Mouse (Mus musculus): ENCODE results near the gene Prpf38b. TPM values are rescaled to one million over a fixed set of nuclear protein-coding genes. Genes with fewer than 3 reads are reported as not detected.

Gene Prpf38b
- polyA plus RNA-seq (2015; fragmentation: Illumina TruSeq; extraction: RNeasy Lipid Tissue Mini Kit (QIAGEN cat#74804); ENCODE audit: low read depth, low replicate concordance) = 52.7 TPM

DNA sequence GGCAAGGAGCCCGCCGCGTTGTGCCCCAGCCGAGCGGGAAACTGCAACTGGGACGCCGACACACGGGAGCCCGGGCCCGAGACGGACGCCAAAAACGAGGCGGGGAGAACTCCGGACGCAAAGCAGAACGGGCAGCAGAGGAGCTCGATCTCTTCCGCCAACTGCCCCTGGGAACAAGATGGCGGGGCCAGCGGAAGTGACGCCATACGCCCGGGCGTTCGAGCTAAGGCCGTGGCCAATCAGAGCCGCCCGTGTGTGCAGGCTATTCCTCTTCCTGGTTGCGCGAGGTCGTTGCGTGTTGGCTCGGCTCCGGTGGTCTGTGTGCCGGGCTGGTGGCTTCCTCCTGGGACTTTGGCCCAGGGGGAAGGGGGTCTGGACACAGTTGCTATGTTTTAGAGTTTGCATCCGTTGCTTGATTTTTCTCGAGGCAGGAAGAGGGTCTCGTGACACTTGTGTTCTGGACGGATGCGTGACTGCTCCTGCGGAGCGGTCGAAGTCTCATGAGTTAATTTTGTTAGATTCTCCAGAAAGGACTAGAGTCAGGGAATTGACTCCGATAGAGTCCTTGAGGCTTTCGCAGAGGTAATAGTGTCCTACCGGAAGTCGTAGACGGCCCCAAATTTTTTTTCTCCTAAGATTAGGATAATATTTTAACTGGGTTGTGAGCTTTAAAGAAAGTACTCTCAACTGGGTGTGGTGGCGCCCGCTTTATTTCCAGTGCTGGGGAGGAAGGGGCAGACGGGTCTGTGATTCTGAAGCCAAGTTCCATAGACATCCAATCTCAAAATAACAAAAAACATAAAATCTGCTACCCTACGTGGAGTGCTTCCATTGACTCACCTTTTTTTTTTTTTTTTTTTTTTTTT, at the start of gene Prpf38b:
Gene Prpf38b (minus strand): TSS at position 180 of the 866 bp plus-strand sequence.

DNA sequence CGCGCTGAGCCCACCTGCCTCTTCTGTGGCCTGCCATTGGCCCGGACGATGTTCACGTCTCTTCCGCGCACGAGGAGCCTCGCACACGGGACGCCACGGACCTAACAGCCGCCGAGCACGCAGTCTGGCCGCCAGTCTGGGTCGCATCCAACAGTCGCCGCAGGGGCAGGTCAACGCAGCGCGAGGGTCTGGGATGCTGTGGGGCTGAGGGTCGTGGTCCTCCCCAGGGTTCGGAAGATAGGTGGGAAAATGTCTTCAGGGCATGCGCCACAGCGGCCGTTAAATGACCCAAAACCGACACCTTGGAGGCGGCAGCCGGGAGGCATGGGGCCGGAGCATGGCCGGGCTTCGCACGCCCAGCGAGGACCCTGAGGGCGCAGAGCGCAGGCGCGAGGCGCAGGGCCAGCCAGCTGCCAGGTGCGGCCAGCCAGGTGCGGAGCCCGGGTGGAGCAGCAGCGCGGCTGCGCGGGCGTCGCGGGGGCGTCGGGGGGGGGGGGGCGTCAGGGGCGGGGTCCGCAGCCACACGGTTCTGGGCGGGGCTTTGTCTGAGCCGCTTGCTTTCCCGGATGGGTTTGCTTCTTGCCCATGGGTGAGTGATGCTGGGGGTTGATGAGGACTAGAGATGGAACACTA, 28.6 kb upstream of the Prpf38b start, which contains the start of gene Gm9857:
Gene Gm9857 (minus strand): TSS at position 445 of the 633 bp plus-strand sequence.

DNA sequence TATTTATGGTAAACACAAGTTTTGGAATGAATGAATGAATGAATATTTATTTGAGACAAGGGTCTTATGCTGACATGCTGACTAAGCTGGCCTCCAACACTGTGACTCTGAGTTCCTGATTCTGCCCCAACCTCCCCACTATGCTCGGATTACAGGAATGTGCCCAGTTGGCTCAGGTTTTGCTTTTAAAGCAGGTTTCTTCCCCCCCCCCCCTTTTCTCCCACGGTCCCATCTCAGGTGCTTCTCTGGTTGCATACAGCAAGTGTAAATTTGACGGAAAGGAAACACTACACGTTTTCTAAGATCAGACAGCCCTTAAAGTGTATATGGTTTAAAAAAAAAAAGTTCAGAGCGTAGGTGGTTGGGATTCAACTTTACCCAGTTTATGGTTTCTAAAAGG, 28.0 kb upstream of the Prpf38b start, which contains the start of gene Henmt1:
Gene Henmt1 (plus strand): TSS at position 301 of the 400 bp plus-strand sequence.

DNA sequence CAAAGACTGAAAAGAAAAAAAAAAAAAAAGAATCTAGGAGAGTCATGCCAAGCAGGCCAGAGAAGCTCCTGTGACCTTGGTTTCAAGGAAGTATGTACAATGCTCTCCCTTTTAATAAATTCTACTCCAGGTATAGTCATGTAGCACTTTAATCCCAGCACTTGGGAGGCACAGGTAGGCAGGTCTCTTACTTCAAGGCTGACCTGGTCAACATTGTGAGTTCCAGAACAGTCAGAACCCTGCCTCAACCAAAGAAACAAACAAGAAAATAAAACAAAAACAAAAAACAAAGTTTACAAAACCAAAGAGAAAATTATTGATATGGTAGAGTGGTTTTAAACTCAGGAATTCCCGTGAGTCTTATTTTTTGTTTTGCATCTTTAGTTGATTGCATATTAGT, 21.6 kb downstream of the Prpf38b start, which contains the start of gene Fndc7:
Gene Fndc7 (minus strand): TSS at position 101 of the 400 bp plus-strand sequence.

Other genes with a start within 250 kb of the Prpf38b start
- 9.9 TPM for gene Gpsm2, start 189.4 kb downstream of the Prpf38b start, polyA plus RNA-seq (2015; fragmentation: Illumina TruSeq; extraction: RNeasy Lipid Tissue Mini Kit (QIAGEN cat#74804); ENCODE audit: low read depth, low replicate concordance)
- gene Aknad1, start 172.1 kb downstream of the Prpf38b start, polyA plus RNA-seq (2015; fragmentation: Illumina TruSeq; extraction: RNeasy Lipid Tissue Mini Kit (QIAGEN cat#74804); ENCODE audit: low read depth, low replicate concordance) = not detected
- gene Stxbp3, start 71.2 kb downstream of the Prpf38b start, polyA plus RNA-seq (2015; fragmentation: Illumina TruSeq; extraction: RNeasy Lipid Tissue Mini Kit (QIAGEN cat#74804); ENCODE audit: low read depth, low replicate concordance) = 30.1 TPM
- gene Fndc7, start 21.7 kb downstream of the Prpf38b start, polyA plus RNA-seq (2015; fragmentation: Illumina TruSeq; extraction: RNeasy Lipid Tissue Mini Kit (QIAGEN cat#74804); ENCODE audit: low read depth, low replicate concordance) = not detected
- gene Henmt1, start 28.1 kb upstream of the Prpf38b start, polyA plus RNA-seq (2015; fragmentation: Illumina TruSeq; extraction: RNeasy Lipid Tissue Mini Kit (QIAGEN cat#74804); ENCODE audit: low read depth, low replicate concordance) = 2.2 TPM
- gene Gm9857, start 28.7 kb upstream of the Prpf38b start, polyA plus RNA-seq (2015; fragmentation: Illumina TruSeq; extraction: RNeasy Lipid Tissue Mini Kit (QIAGEN cat#74804); ENCODE audit: low read depth, low replicate concordance) = not detected
- gene Fam102b, start 115.9 kb upstream of the Prpf38b start, polyA plus RNA-seq (2015; fragmentation: Illumina TruSeq; extraction: RNeasy Lipid Tissue Mini Kit (QIAGEN cat#74804); ENCODE audit: low read depth, low replicate concordance) = 23.6 TPM
- gene Slc25a54, start 168.7 kb upstream of the Prpf38b start, polyA plus RNA-seq (2015; fragmentation: Illumina TruSeq; extraction: RNeasy Lipid Tissue Mini Kit (QIAGEN cat#74804); ENCODE audit: low read depth, low replicate concordance) = not detected
- 2.4 TPM for gene Slc25a24, start 211.4 kb upstream of the Prpf38b start, polyA plus RNA-seq (2015; fragmentation: Illumina TruSeq; extraction: RNeasy Lipid Tissue Mini Kit (QIAGEN cat#74804); ENCODE audit: low read depth, low replicate concordance)